Mouse (Mus musculus) ES-E14 (cell line): ENCODE data around the gene Ttc17. TPM values are rescaled to one million over a fixed set of nuclear protein-coding genes. Genes with fewer than 3 reads are reported as not detected.

Experiments used
- DNase-seq: peaks from one replicate; pipeline ENCODE4 v3.0.0-alpha.2; 2013; ENCODE audit warnings: low read depth, low spot score
- H3K27ac ChIP-seq: 2 replicates; pipeline ENCODE4 v1.5.1; 2012; ENCODE audit warnings: low read depth, mild to moderate bottlenecking, low read length, moderate library complexity, mixed read lengths; ENCODE audit not compliant: poor library complexity, insufficient read depth, severe bottlenecking
- H3K36me3 ChIP-seq: 2 replicates; pipeline ENCODE4 v1.6.1; 2012; ENCODE audit warnings: mild to moderate bottlenecking, low read length, moderate library complexity, mixed read lengths; ENCODE audit not compliant: control insufficient read depth, poor library complexity, insufficient read depth, severe bottlenecking
- H3K4me1 ChIP-seq, 2 experiments: fragments of 150-350 bp in 1 of 2; sonication (generic) in 1 of 2; 2 replicates each; pipeline ENCODE4 v1.6.1; 2012; ENCODE audit warnings: low read length in 2 of 2, mild to moderate bottlenecking in 1 of 2, mixed read lengths in 1 of 2; ENCODE audit not compliant: control insufficient read depth in 2 of 2, insufficient read depth in 2 of 2, poor library complexity in 1 of 2
- H3K4me3 ChIP-seq, 2 experiments: fragments of 150-350 bp in 1 of 2; sonication (generic) in 1 of 2; 2 replicates each; pipeline ENCODE4 v1.5.1; 2012; ENCODE audit warnings: low read length in 2 of 2, low read depth in 1 of 2, mild to moderate bottlenecking in 1 of 2, mixed read lengths in 1 of 2; ENCODE audit not compliant: insufficient read depth in 1 of 2, poor library complexity in 1 of 2, severe bottlenecking in 1 of 2
- H3K9ac ChIP-seq: 2 replicates; pipeline ENCODE4 v1.6.1; 2012; ENCODE audit warnings: low read depth, mild to moderate bottlenecking, low read length, mixed read lengths; ENCODE audit not compliant: poor library complexity, insufficient read depth, severe bottlenecking
- H3K9me3 ChIP-seq: fragments of 150-350 bp; sonication (generic); 2 replicates; pipeline ENCODE4 v1.6.1; 2012; ENCODE audit warnings: low read depth, mild to moderate bottlenecking, low read length; ENCODE audit not compliant: control insufficient read depth, insufficient read depth
- CHD2 ChIP-seq: IDR thresholded peaks from 2 replicates; pipeline ENCODE4 v1.6.1; 2014; ENCODE audit warnings: mild to moderate bottlenecking, low read depth, low read length, inconsistent platforms
- HCFC1 ChIP-seq: IDR thresholded peaks from 2 replicates; pipeline ENCODE4 v1.6.1; 2012; ENCODE audit warnings: low read length, inconsistent platforms, borderline replicate concordance; ENCODE audit not compliant: insufficient read depth
- MAFK ChIP-seq: IDR thresholded peaks from 2 replicates; pipeline ENCODE4 v1.6.1; 2014; ENCODE audit warnings: mild to moderate bottlenecking, low read depth, low read length, inconsistent platforms; ENCODE audit not compliant: insufficient read depth
- ZC3H11A ChIP-seq: IDR thresholded peaks from 2 replicates; pipeline ENCODE4 v1.6.1; 2012; ENCODE audit warnings: low read depth, mild to moderate bottlenecking, inconsistent platforms, low read length, borderline replicate concordance
- ZNF384 ChIP-seq: IDR thresholded peaks from 2 replicates; pipeline ENCODE4 v1.6.1; 2012; ENCODE audit warnings: low read depth, low read length, inconsistent platforms
- in situ Hi-C, 2 experiments: fragments of 600-800 bp; cut with MboI; formaldehyde crosslinking; loops; one replicate each; pipeline ENCODE4 v1.15.1; 2025; ENCODE audit warnings: low sequenced_read_pairs in 2 of 2, inconsistent platforms in 1 of 2; ENCODE audit not compliant: unreplicated experiment in 2 of 2
- total RNA-seq: library from RNA; depleted of rRNA; stranded (reverse); fragments of 300-350 nt; gene quantifications from 2 replicates; pipeline ENCODE4 v1.2.3, GENCODE M21; 2012

Gene Ttc17
- total RNA-seq, 1 experiment = 13.0 TPM

GRCm38 (mm10) chr2:94371093-94371492 is 35.4 kb downstream of the Ttc17 start:
- Histone ChIP-seq H3K9ac (no peak overlapping the region), H3K27ac (no peak overlapping the region), H3K4me1 (no peaks in the 10 kb centered on the region), H3K9me3 (no peaks in the 10 kb centered on the region), H3K4me3 (no peak overlapping the region), H3K36me3 (peaks cover 3% of the 10 kb centered on the region; the same call in 1 of the 2 replicates)
- TF ChIP-seq ZNF384 (peak; percentile 66), MAFK (no peak), ZC3H11A (no peak)
- in situ Hi-C loops = no loop called here
- peak; percentile 26 for DNase-seq

GRCm38 (mm10) chr2:94363821-94364220 is 42.7 kb downstream of the Ttc17 start:
- H3K4me1 ChIP-seq = no peaks in the 10 kb centered on the region
- TF ChIP-seq ZNF384 (no peak), HCFC1 (no peak), MAFK (no peak)
- H3K36me3 ChIP-seq = peaks cover 3% of the 10 kb centered on the region; the same call in 1 of the 2 replicates
- no peak overlapping the region for H3K27ac ChIP-seq
- no peaks in the 10 kb centered on the region for H3K9me3 ChIP-seq
- H3K4me3 ChIP-seq = no peak overlapping the region
- in situ Hi-C loops = no loop called here
- no peak for DNase-seq
- no peak overlapping the region for H3K9ac ChIP-seq

DNA sequence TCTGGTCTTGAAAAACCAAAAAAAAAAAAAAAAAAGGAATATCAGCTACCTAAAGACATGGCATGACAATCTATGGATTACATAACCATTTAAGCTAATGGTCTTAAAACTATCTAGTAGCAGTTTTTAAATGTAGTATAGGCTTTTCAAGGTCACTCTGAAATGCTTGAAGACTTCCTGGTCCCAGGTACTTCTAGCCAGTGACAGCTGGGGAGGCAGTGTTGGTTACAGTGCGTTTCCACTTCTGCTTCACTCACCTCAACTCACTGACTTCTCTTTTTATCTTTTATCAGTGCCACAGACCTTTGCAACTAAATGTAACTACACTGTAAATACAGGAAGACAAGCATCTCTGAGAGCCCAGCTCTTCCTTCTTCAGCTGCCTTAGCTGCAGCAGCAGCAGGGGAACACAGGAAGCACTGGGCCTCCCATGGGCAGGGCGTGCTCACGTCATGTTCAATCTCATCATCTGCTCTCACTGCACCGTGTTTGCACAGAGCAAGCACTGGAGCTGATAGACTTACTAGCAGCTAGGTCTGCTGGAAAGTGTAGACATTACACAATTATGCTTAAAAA is 46.0 kb downstream of the Ttc17 start:
- peaks cover 8% of the 10 kb centered on the region for H3K36me3 ChIP-seq
- H3K4me3 ChIP-seq = no peak overlapping the region

DNA sequence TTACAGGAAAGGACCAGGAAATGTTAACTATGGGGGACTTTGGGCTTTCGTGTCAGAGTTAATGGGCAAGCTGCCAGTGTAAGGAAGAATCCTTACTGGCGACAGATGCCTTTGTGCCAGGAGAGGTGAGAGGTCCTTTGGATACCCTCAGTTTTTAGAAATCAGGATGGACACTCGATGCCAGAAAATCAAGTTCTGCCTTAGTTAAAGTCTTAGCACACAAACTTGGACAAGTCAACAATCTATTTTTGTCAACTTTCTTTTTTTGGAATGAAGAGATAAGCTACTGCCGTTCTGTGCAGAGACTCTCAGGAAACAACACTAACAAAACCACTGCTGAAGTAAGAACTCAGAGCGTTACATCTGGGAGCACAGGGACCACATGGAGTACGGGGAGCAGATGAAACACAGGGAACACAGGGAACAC is 58.3 kb downstream of the Ttc17 start:
- no peak overlapping the region for H3K9ac ChIP-seq
- H3K4me3 ChIP-seq = no peak overlapping the region
- in situ Hi-C loops = no loop called here
- TF ChIP-seq CHD2 = no peak
- no peak for TF ChIP-seq ZNF384
- no peak for TF ChIP-seq HCFC1
- no peak for TF ChIP-seq MAFK
- no peak for TF ChIP-seq ZC3H11A
- no peaks in the 10 kb centered on the region for H3K9me3 ChIP-seq
- DNase-seq = no peak
- no peak overlapping the region for H3K27ac ChIP-seq
- no peaks in the 10 kb centered on the region for H3K36me3 ChIP-seq
- no peaks in the 10 kb centered on the region for H3K4me1 ChIP-seq

More for the DNA sequence above, 46.0 kb downstream of the Ttc17 start:
- H3K27ac ChIP-seq = no peak overlapping the region
- no peaks in the 10 kb centered on the region for H3K9me3 ChIP-seq
- no peak for DNase-seq
- no peaks in the 10 kb centered on the region for H3K4me1 ChIP-seq
- H3K9ac ChIP-seq = no peak overlapping the region
- in situ Hi-C loops = no loop called here
- no peak for TF ChIP-seq CHD2
- TF ChIP-seq HCFC1 = no peak
- no peak for TF ChIP-seq ZNF384
- no peak for TF ChIP-seq ZC3H11A
- TF ChIP-seq MAFK = no peak

- H3K4me1 ChIP-seq = no peaks in the 10 kb centered on the region
- in situ Hi-C loops = no loop called here
- TF ChIP-seq HCFC1 = no peak
- TF ChIP-seq MAFK = no peak
- no peak for TF ChIP-seq CHD2
- no peak for TF ChIP-seq ZC3H11A
- no peak for TF ChIP-seq ZNF384
Measured at GRCm38 (mm10) chr2:94346746-94347145, 59.7 kb downstream of the Ttc17 start.

More at GRCm38 (mm10) chr2:94346746-94347145, 59.7 kb downstream of the Ttc17 start:
- Histone ChIP-seq H3K9me3 (no peaks in the 10 kb centered on the region), H3K4me3 (no peak overlapping the region), H3K36me3 (no peaks in the 10 kb centered on the region), H3K9ac (no peak overlapping the region), H3K27ac (no peak overlapping the region)
- DNase-seq = no peak
